Mouse (Mus musculus) G1E (cell line): Measurements from ENCODE around the gene Vwc2.

Source experiments
- CTCF ChIP-seq: IDR thresholded peaks from 2 replicates; pipeline ENCODE4 v1.5.1; 2012; ENCODE audit warnings: low read depth, low read length, inconsistent platforms, mixed read lengths
- GATA1 ChIP-seq: IDR thresholded peaks from 2 replicates; pipeline ENCODE4 v1.6.1; 2012; ENCODE audit warnings: borderline replicate concordance, low read length, inconsistent platforms, mixed read lengths

GRCm38 (mm10) chr11:11239346-11239745, 125.3 kb downstream of the Vwc2 start:
- TF ChIP-seq CTCF (peak; percentile 65), GATA1 (no peak)
